Mouse (Mus musculus) stomach, embryonic 14.5 days (tissue): Measurements from ENCODE around the gene Prrc2a. TPM values are rescaled to one million over a fixed set of nuclear protein-coding genes. Genes with fewer than 3 reads are reported as not detected.

Experiments used
- ATAC-seq: fragments of 200-750 bp; cut with Nextera tagmentation; 2 replicates; pipeline ENCODE4 v1.8.0; 2017; ENCODE audit warnings: low read depth, moderate TSS enrichment; ENCODE audit not compliant: insufficient number of reproducible peaks, insufficient read depth, low FRiP score
- H3K27ac ChIP-seq: fragments of 300-500 bp; sonication (generic); 2 replicates; pipeline ENCODE4 v1.5.1; 2014; ENCODE audit warnings: mild to moderate bottlenecking, low read length, moderate library complexity, mixed read lengths
- H3K27me3 ChIP-seq: fragments of 300-500 bp; sonication (generic); 2 replicates; pipeline ENCODE4 v1.6.1; 2014; ENCODE audit warnings: low read length, control low read depth, mixed read lengths; ENCODE audit not compliant: control insufficient read depth, insufficient read depth
- H3K36me3 ChIP-seq: fragments of 300-500 bp; sonication (generic); 2 replicates; pipeline ENCODE4 v1.6.1; 2014; ENCODE audit warnings: mild to moderate bottlenecking, control low read depth, low read length, moderate library complexity, mixed read lengths; ENCODE audit not compliant: control insufficient read depth, insufficient read depth
- H3K4me1 ChIP-seq: fragments of 300-500 bp; sonication (generic); 2 replicates; pipeline ENCODE4 v1.6.1; 2014; ENCODE audit warnings: low read length, control low read depth, mixed read lengths; ENCODE audit not compliant: control insufficient read depth, insufficient read depth
- H3K4me2 ChIP-seq: fragments of 300-500 bp; sonication (generic); replicated peaks from 2 replicates; pipeline ENCODE4 v1.6.1; 2014; ENCODE audit warnings: low read depth, low read length, control low read depth
- H3K4me3 ChIP-seq: fragments of 300-500 bp; sonication (generic); 2 replicates; pipeline ENCODE4 v1.5.1; 2014; ENCODE audit warnings: low read depth, low read length, control low read depth
- H3K9ac ChIP-seq: fragments of 300-500 bp; sonication (generic); replicated peaks from 2 replicates; pipeline ENCODE4 v1.6.1; 2014; ENCODE audit warnings: low read depth, mild to moderate bottlenecking, control low read depth, low read length, moderate library complexity, mixed read lengths
- H3K9me3 ChIP-seq: fragments of 300-500 bp; sonication (generic); 2 replicates; pipeline ENCODE4 v1.6.1; 2016; ENCODE audit warnings: low read depth, low read length, control low read depth; ENCODE audit not compliant: control insufficient read depth
- WGBS: fragments of 180-500 bp; shearing (Covaris S2); extraction: QIAGEN DNeasy Blood & Tissue Kit; methylation state at CpG from one replicate; pipeline ENCODE4 v1.1.7; 2014; 5-methylcytosine and 5-hydroxymethylcytosine counted together
- polyA plus RNA-seq: library from polyadenylated mRNA; unstranded; fragments of >200 nt; fragmentation: Nextera tagmentation; extraction: Ambion mirVana; gene quantifications from 2 replicates; pipeline ENCODE4 v1.2.1, GENCODE M21; 2014

Prrc2a gene
- polyA plus RNA-seq, 1 experiment from 2014 or later = 222 TPM

GRCm38 (mm10) chr17:35161421-35161820 is 3.3 kb downstream of the Prrc2a start:
- WGBS = 81% methylated on average over 11 of the region's 11 CpGs
- Histone ChIP-seq H3K9ac (no peak overlapping the region), H3K9me3 (no peaks in the 10 kb centered on the region), H3K27ac (no peak overlapping the region), H3K4me1 (peaks cover 16% of the 10 kb centered on the region), H3K27me3 (no peaks in the 10 kb centered on the region), H3K4me2 (no peak overlapping the region), H3K36me3 (peaks cover 60% of the 10 kb centered on the region), H3K4me3 (no peak overlapping the region)
- no peak for ATAC-seq

GRCm38 (mm10) chr17:35159638-35160037 is 5.1 kb downstream of the Prrc2a start:
- Histone ChIP-seq H3K27me3 (no peaks in the 10 kb centered on the region), H3K9ac (no peak overlapping the region), H3K4me1 (peaks cover 12% of the 10 kb centered on the region), H3K4me2 (no peak overlapping the region), H3K9me3 (no peaks in the 10 kb centered on the region), H3K36me3 (peaks cover 77% of the 10 kb centered on the region), H3K4me3 (no peak overlapping the region), H3K27ac (no peak overlapping the region)
- WGBS = 87% methylated on average over 7 of the region's 7 CpGs
- ATAC-seq = no peak

- H3K4me3 ChIP-seq = no peak overlapping the region
- H3K9me3 ChIP-seq = no peaks in the 10 kb centered on the region
- no peak for ATAC-seq
- H3K9ac ChIP-seq = no peak overlapping the region
- WGBS = 90% methylated on average over 16 of the region's 16 CpGs
- peaks cover 83% of the 10 kb centered on the region for H3K36me3 ChIP-seq
- no peak overlapping the region for H3K4me2 ChIP-seq
- peaks cover 12% of the 10 kb centered on the region for H3K4me1 ChIP-seq
- H3K27ac ChIP-seq = no peak overlapping the region
- no peaks in the 10 kb centered on the region for H3K27me3 ChIP-seq
Measured at GRCm38 (mm10) chr17:35158850-35159593, 5.7 kb downstream of the Prrc2a start.

- no peak for ATAC-seq
- 87% methylated on average over 8 of the region's 8 CpGs for WGBS
Measured at GRCm38 (mm10) chr17:35157661-35158175, 7.0 kb downstream of the Prrc2a start.

GRCm38 (mm10) chr17:35157254-35157653 is 7.4 kb downstream of the Prrc2a start:
- H3K36me3 ChIP-seq = peaks cover 100% of the 10 kb centered on the region
- no peak overlapping the region for H3K4me3 ChIP-seq
- H3K27ac ChIP-seq = no peak overlapping the region
- no peak overlapping the region for H3K9ac ChIP-seq
- WGBS = 89% methylated on average over 8 of the region's 8 CpGs
- peaks cover 4% of the 10 kb centered on the region; the same call in 1 of the 2 replicates for H3K4me1 ChIP-seq
- no peak overlapping the region for H3K4me2 ChIP-seq
- no peaks in the 10 kb centered on the region for H3K9me3 ChIP-seq
- H3K27me3 ChIP-seq = no peaks in the 10 kb centered on the region
- no peak for ATAC-seq

More at GRCm38 (mm10) chr17:35157661-35158175, 7.0 kb downstream of the Prrc2a start:
- H3K9ac ChIP-seq = no peak overlapping the region
- no peaks in the 10 kb centered on the region for H3K27me3 ChIP-seq
- no peak overlapping the region for H3K27ac ChIP-seq
- no peak overlapping the region for H3K4me3 ChIP-seq
- H3K36me3 ChIP-seq = peaks cover 97% of the 10 kb centered on the region
- peaks cover 9% of the 10 kb centered on the region for H3K4me1 ChIP-seq
- H3K9me3 ChIP-seq = no peaks in the 10 kb centered on the region
- no peak overlapping the region for H3K4me2 ChIP-seq

GRCm38 (mm10) chr17:35156461-35157200 is 8.1 kb downstream of the Prrc2a start:
- H3K4me3 ChIP-seq = no peak overlapping the region
- peaks cover 99% of the 10 kb centered on the region for H3K36me3 ChIP-seq
- no peaks in the 10 kb centered on the region for H3K27me3 ChIP-seq
- H3K9me3 ChIP-seq = no peaks in the 10 kb centered on the region
- ATAC-seq = no peak
- 91% methylated on average over 33 of the region's 33 CpGs for WGBS
- no peak overlapping the region for H3K27ac ChIP-seq
- no peak overlapping the region for H3K4me2 ChIP-seq
- H3K9ac ChIP-seq = no peak overlapping the region
- H3K4me1 ChIP-seq = no peaks in the 10 kb centered on the region

GRCm38 (mm10) chr17:35155451-35155850 is 9.2 kb downstream of the Prrc2a start:
- Histone ChIP-seq H3K4me1 (no peaks in the 10 kb centered on the region), H3K4me3 (no peak overlapping the region), H3K36me3 (peaks cover 96% of the 10 kb centered on the region), H3K9me3 (no peaks in the 10 kb centered on the region), H3K27me3 (no peaks in the 10 kb centered on the region), H3K9ac (no peak overlapping the region), H3K4me2 (no peak overlapping the region), H3K27ac (no peak overlapping the region)
- no peak for ATAC-seq
- 87% methylated on average over 12 of the region's 12 CpGs for WGBS

GRCm38 (mm10) chr17:35154616-35155015 is 10.1 kb downstream of the Prrc2a start:
- Histone ChIP-seq H3K9ac (no peak overlapping the region), H3K4me1 (no peaks in the 10 kb centered on the region), H3K27ac (no peak overlapping the region), H3K36me3 (peaks cover 96% of the 10 kb centered on the region), H3K27me3 (no peaks in the 10 kb centered on the region), H3K4me2 (no peak overlapping the region), H3K4me3 (no peak overlapping the region), H3K9me3 (no peaks in the 10 kb centered on the region)
- WGBS = 81% methylated on average over 7 of the region's 7 CpGs
- ATAC-seq = no peak
